Mouse (Mus musculus) adrenal gland, adult 18-20 months (tissue): Measurements from ENCODE around the gene Hoxb3. TPM values are rescaled to one million over a fixed set of nuclear protein-coding genes. Genes with fewer than 3 reads are reported as not detected.

Source experiments
- DNase-seq, 2 experiments: peaks; one replicate each; pipeline ENCODE4 v3.0.0; 2021 to 2022; ENCODE audit warnings: low spot score in 2 of 2
- total RNA-seq, 2 experiments: library from RNA; stranded (reverse); gene quantifications; 1 replicate in 1 of 2; 2 replicates in 1 of 2; pipeline ENCODE4 v1.2.3; 2021

Hoxb3 gene
- total RNA-seq, 2 experiments from 2014 or later, result 17.2 to 20.7 TPM

DNA sequence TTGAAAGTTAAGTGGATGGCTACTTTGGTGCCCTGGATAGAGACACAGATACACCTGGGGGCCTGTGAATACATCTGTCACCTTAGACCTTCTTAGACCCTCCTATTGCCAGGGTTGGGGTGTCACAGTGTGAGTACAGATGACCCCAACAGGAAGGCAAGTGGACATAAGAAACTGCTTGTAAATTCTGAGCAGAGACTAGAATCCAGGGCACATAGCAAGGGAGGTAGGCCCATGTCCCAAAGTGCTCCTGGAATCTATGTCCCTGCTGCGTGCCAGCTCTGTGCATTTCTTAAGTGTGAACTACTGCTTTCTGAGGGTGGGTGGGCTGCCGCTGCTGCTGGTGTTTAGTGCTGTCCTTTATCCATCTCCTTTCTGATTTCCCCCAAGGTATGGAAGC is 27.7 kb downstream of the Hoxb3 start:
- DNase-seq, result no peak

DNA sequence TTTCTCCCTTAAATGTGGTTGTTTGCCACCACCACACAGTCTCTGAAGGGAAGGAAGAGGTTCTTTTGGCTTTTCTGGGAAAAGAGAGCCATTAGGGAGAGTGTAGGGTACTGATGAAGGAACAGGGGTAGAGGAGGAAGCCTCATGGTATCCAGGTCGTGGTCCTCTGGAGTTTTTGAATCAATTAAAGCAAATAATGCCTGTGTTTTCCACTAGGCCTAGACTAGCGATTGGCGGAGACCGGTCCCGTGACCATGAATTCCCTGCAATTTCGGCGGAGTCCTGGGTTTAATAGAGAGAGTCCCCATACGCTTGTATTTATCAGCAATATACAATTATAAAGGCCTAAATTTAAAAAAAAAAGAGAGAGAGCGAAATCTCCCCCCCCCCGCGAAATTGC is 28.2 kb downstream of the Hoxb3 start:
- peak; percentile 28 to 35 for DNase-seq

DNA sequence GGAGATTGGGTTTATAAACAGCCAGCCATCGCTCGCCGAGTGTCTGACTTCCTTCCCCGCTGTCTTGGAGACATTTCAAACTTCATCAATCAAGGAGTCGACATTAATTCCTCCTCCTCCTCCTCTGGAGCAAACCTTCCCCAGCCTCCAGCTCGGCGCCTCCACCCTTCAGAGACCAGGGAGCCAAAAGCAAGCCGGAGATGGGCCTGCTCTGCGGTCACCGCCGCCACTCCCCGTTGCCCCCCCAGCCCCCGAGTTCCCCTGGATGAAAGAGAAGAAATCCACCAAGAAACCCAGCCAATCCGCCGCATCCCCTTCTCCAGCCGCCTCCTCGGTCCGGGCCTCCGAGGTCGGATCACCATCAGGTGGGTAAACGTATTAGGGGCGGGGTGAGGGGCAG is 28.7 kb downstream of the Hoxb3 start:
- DNase-seq, result peak; percentile 55 to 74

DNA sequence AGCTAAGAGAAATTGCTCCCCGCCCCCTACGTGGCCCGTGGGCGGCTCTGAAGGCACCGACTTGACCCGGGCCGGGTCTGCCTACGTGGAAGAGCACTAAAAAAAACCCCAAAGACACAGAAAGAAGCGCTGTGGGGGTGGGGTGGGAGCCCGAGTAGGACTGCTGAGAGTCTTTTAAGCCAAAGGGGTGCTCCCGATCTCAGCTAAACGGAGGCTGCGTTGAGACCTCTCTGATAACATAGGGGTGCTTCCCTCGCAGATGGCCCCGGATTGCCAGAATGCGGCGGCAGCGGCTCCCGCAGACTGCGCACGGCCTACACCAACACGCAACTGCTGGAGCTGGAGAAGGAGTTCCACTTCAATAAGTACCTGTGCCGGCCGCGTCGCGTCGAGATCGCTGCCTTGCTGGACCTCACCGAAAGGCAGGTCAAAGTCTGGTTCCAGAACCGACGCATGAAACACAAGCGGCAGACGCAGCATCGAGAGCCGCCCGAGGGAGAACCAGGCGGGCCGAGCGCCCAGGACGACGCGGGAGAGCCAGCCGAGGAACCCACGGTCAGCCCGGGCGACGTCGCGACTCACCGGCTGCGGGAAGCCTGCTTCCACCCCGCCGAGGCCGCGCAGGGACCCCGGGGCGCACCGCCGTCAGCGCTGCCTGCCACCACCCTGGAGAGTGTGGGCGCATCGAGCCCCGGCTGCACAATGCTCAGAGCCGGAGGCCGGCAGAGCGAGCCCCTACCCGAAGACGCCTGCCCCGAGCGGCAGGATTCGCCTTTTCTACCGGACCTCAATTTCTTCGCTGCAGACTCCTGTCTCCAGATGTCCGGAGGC is 29.8 kb downstream of the Hoxb3 start:
- peak; percentile 57 to 69 for DNase-seq

DNA sequence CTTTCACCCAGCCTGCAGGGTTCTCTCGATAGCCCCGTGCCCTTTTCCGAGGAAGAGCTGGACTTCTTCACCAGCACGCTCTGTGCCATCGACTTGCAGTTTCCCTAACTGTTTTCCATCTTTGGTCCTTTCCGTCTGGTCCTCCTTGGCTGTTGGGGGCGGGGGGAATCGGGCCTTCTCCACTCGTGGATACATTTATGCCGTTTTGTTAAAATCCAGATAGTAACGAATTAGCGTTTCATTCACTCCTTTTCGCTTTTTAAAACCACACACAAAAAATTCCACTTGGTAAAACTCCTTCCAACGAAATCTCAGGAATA is 30.4 kb downstream of the Hoxb3 start:
- no peak for DNase-seq

DNA sequence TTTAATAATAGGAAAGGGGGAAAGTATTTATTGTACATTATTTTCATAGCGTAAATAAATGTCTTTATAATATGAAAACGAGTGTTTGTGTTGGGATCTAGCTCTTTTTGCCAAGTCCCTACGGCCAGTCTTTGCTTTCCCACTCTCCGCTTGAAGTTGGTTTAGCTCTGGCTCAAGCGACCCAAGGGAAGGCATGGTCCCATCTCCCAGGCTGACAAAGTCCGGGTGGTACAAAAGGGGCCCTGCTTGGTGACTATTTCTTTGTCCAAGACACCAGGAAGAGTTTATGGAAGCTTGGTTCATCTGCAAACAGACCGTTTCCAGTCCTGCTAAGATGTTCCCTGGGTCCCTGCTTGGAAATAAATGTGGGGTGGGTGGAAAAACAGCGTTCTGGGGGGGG is 30.8 kb downstream of the Hoxb3 start:
- DNase-seq, result peak; percentile 35 to 46

DNA sequence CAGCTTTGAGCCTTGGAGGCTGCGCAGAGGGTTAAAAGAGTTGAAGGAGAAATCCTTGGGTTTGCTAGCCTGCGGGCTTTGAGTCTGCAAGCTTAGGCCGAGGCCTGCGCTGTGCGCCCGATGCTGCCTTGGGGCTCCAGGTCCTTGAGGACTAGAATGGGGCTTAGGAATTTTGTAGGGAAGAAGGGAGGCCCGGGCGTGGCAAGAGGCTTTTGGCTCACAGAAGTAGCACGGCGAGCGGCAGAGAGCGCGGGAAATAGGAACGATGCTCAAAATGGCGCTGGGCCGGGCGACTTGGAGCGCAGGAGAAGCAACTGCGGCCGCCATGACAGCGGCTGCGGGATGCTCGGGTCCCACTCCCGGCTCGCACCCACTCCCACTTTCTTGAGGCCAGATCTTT is 31.2 kb downstream of the Hoxb3 start:
- peak; percentile 44 to 65 for DNase-seq

DNA sequence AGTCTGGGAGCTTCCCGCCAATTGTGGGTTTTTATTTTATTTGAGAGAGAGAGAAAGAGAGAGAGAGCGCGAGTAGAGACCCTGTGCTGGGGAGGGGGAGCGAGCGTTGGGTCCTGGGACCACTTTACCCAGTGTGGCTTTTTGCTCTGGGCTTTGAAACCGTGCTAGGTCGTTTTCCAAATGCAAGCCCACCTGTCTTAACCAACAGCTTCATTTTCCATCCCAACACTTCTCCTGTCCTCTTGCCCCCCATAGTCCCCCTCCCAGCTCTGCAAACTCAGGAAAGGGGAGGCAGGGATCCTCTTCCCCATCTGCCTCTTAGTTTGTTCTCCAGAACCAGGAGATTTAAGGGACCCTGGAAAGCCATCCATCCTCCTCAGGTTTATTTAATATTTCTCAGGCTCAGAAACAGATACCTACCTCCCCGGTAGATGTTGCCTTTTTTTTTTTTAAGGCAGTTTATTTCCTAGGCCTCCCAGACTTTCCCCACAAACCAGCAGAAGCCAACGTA is 31.7 kb downstream of the Hoxb3 start:
- DNase-seq, result peak in 1 of 2 experiments; percentile 21

DNA sequence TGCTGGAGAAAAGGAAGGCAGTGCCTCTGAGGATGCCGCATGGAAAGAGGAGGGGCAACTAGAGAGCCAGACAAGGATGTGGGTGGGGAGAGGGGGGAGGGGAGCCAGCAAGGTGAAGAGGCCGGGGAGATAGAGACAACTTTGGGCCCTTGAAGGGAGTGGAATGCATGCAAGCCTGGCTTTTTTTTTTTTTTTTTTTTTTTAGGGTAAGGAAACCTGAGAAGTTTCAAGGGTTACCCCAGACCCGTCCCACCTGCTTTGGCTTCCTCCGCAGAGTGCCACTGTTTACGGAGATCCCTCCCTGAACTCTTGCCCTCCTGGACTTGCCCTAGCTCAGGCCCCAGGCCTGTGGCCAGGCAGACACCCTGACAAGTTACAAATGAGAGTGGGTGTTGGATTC is 40.7 kb downstream of the Hoxb3 start:
- DNase-seq, result no peak

DNA sequence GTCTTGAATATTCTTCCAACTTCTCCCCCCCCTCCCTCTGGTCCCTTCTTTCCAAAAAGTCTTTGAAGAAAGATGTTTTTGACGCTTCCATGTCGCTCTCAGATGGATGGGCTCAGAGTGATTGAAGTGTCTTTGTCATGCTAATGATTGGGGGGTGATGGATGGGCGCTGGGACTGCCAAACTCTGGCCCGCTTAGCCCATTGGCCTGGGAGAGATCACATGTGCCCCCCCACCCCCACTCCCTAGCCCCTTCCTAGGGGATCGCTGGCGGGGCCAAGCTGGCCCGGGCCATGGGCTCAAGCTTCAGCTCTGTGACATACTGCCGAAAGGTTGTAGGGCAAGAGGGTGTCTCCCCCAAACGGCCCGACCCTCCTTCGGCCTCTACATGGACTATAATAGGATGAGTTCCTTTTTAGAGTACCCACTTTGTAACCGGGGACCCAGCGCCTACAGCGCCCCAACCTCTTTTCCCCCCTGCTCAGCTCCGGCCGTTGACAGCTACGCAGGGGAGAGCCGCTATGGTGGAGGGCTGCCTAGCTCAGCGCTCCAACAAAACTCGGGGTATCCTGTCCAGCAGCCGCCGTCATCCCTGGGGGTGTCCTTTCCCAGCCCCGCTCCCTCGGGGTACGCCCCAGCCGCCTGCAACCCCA is 42.4 kb downstream of the Hoxb3 start, which contains the start of gene Hoxb1:
Hoxb1 (plus strand) TSS at position 312 of the 651 bp plus-strand sequence.
- DNase-seq, result no peak

DNA sequence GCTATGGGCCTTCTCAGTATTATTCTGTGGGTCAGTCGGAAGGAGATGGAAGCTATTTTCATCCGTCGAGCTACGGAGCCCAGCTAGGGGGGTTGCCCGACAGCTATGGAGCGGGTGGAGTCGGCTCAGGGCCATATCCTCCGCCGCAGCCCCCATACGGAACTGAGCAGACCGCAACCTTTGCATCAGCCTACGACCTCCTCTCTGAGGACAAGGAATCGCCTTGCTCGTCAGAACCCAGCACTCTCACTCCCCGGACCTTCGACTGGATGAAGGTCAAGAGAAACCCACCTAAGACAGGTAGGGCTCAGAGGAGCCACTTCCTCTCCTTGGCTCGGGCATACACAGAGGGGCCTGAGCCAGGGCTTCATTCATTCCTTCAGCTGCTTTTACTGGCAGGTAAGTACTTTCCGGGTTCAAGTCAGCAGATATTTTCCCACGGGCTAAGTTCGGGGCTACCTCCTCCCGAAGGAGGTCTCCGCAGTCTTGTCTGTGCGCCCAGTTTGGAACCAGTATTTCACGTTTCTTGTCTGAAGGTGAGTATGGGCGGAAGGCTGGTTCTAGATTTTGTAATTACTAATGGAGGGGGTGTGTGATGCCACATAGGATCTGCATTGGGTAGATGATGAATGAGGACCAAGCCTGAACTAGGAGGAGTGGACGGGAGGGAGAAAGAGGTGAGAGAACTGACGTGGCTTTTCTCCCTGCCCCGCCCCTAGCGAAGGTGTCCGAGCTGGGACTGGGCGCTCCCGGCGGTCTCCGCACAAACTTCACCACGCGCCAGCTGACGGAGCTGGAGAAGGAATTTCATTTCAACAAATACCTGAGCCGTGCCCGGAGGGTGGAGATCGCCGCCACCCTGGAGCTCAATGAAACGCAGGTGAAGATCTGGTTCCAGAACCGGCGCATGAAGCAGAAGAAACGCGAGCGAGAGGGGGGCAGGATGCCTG is 43.2 kb downstream of the Hoxb3 start:
- no peak for DNase-seq

DNA sequence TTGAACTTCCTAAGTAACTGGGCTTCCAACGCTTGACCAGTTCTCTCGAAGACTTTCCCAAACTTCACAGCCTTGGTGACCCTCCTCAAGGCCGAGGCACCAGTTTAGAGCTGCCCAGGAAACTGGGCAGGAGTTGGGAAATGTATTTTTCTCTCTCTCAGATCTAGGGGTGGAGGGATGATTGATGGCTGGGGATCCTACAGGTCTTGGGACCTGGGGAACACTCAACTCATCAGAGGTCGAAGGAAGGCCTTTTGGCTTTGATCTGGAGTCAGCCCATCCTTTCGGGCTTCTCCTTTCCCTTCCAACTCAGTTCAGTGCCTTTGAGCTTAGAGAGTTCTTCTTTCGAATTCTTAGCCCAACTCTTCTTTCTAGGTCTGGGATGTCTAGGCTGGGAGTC is 44.0 kb downstream of the Hoxb3 start:
- no peak for DNase-seq

DNA sequence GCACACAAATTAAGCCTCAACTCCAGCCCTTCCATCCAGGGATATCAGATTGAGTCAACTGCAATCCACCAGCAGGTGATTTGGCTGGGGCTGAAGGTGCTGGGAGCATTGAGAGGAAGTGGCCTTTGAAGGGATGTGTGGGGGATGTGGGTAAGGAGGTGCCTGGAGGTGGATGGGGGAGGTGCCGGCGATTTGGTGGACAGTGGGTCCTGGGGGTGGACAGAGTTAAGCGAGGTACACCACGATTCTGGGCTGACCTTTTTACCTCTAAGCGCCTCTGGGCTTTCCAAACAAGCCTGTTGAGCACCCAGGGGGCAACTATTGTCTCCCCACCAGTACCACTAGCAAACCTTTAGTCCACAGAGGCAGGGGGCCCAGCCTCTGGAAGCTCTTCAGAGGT is 45.6 kb downstream of the Hoxb3 start:
- no peak for DNase-seq

DNA sequence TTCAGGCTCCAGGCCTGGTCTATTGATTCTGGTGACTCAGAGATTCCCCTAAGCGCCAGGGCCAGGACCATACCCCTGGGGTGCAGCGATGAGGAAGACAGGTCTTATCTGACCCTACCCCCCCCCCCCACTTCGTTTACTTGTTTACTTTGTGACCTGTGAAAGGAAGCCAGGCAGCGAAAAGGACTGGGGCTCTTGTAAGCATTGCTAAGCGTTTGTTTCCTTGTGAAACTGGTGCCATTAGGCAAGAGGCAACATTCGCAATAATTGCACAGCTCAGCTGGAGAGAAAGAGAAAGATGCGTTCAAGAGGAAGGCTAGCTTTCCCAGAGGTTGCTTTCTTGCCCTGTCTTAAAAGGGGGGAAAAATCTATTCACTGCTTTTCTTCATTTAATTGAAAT is 46.0 kb downstream of the Hoxb3 start:
- DNase-seq, result no peak

DNA sequence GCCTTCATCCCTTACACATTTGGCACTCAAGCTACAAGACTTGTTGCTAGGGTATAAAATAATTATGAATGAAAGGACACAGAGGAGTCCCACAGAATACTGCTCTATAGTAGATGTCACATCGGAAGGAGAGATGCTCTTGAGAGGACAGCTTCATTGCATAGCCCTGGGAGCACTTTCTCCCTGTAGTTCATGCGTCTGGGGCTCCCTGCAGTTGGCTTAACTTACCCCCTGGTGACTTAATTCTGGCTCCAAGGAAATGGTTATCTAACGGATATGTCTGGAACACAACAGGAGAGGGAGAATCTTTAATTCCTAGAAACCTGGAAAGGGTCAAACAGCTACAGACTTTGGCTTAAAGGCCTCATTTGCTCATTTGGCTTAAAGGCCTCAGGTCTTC is 48.6 kb downstream of the Hoxb3 start:
- DNase-seq, result no peak

DNA sequence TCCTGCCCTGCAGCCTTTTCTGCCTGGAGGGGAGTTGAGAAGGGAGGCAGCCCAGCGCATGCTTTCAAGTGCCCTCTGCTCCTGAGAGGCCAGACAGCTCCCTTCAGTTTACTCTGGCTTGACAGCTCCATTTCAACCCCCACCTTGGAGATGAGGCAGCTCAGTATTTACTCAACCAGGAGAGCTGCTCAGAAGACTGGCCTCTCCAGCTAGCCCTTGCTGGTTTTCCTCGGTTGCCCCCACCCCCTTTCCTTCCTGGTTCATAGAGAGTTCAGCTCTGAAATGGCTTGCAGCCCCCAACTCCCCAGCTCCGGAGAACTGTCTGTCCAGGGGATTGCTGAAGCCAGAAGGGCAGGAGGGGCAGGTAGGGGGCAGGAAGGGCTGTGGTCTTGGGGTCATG is 49.4 kb downstream of the Hoxb3 start:
- no peak for DNase-seq

DNA sequence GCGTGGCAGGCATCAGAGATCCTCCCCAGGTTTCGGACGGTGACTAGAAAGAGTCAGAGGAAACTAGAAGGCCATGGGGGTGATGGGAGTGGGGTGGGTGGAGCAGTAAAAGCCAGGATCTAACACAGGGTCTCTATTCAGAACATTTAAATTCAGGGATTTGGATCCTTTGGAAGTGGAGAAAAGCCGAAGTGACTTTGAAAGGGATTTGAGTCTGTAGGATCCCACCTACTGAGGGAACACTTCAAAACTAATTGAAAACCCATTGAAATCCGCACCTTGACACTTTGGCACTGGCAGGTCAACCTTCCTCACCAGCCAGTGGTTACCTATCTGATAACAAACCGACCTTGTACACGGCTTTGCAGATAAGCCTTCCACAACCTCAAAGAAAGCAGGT is 51.7 kb downstream of the Hoxb3 start:
- no peak for DNase-seq

DNA sequence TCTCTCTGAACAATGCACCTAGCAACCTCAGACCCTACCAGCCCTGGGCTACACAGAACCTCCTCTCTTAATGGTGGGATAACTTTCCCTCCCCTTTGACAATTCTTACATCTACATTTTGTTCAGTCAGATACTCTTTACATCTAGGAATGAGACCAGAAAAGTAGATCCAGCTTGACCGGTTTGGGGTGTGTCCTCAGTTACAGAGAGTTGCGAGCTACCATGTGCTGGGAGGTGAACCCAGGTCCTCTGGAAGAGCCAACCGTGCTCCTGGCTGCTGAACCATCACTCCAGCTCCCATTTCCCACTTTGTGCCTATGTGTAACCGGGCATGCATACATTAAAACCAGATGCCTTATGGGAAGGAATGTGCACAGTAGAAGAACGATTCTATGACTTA is 60.3 kb downstream of the Hoxb3 start:
- no peak for DNase-seq

DNA sequence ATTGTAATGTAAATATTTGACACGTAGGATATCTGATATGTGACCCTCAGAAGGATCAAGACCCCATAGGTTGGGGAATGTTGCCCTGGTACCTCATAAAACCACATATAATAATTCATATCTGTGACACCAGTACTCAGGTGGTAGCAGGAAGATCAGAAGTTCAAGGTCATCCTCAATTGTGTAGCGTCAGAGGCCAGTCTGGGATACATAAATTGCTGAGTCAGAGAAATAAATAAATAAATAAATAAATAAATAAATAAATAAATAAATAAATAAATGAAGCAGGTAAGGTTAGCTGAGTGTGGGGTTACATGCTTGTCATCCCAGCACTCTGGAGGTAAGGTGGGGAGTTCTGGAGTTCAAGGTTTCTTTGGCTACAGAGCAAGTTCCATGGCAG is 64.5 kb downstream of the Hoxb3 start:
- DNase-seq, result no peak

DNA sequence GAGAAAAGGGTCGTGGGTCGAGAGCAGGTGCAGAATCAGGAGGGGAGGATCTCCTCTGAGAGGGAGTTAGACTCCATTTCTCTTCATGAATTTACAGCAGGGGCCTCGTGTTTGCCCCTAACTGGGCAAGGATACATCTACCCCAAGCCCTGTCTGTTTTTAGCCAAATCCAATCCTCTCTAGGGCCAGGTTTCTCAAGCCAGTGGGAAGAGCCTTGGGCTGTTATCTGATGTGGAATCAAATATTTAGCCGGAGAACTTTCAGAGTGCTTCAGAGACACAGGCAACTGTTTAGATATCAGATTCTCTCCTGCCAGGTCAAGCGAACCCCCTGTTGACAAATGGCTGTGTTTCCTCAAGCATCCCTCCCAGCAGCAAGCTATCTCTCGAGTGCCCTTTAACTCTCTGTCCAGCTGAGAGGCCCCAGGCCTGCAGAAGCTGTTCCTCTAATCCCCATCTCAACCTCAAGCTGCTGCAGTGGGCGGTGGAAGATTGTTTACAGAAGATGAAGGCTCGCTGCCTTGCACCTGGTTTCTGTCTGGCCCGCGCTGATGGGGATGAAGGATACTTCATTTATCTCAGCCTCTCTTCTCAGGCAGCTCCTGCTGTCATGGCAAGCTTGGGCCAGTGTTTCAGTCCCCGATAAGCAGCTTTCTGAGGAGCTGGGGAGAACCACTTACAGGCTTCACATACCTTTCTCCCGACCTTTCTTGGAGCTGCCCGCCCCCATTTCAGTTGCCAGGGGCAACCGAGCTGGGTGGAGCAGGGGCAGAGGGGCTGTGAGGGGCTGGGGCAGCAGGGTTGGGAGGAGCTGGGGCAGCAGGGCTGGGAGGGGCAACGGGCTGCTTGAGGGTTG is 73.9 kb downstream of the Hoxb3 start:
- no peak for DNase-seq
